Mouse (Mus musculus) hindbrain, postnatal 0 days (tissue): ENCODE results near the gene Ntrk3. TPM values are rescaled to one million over a fixed set of nuclear protein-coding genes. Genes with fewer than 3 reads are reported as not detected.
A peak's percentile ranks its signal among the peaks of the same experiment; 100 is the strongest.

Experiments used
- ATAC-seq: fragments of 200-750 bp; cut with Nextera tagmentation; 2 replicates; pipeline ENCODE4 v1.8.0; 2017; ENCODE audit warnings: mild to moderate bottlenecking, moderate TSS enrichment, moderate library complexity
- DNase-seq: peaks from one replicate; pipeline ENCODE4 v3.0.0-alpha.2; 2015; ENCODE audit warnings: low spot score
- H3K27ac ChIP-seq: fragments of 300-500 bp; sonication (generic); 2 replicates; pipeline ENCODE4 v1.5.1; 2014; ENCODE audit warnings: mild to moderate bottlenecking
- H3K27me3 ChIP-seq: fragments of 300-500 bp; sonication (generic); 2 replicates; pipeline ENCODE4 v1.6.1; 2014; ENCODE audit warnings: low read length, mixed read lengths; ENCODE audit not compliant: insufficient read depth
- H3K36me3 ChIP-seq: fragments of 300-500 bp; sonication (generic); 2 replicates; pipeline ENCODE4 v1.6.1; 2014; ENCODE audit warnings: low read length, mixed read lengths; ENCODE audit not compliant: insufficient read depth
- H3K4me1 ChIP-seq: fragments of 300-500 bp; sonication (generic); 2 replicates; pipeline ENCODE4 v1.6.1; 2014; ENCODE audit warnings: antibody characterized with exemption, low read length, mixed read lengths; ENCODE audit not compliant: insufficient read depth
- H3K4me2 ChIP-seq: fragments of 300-500 bp; sonication (generic); 2 replicates; pipeline ENCODE4 v1.6.1; 2014; ENCODE audit warnings: low read depth, mild to moderate bottlenecking, low read length, moderate library complexity, mixed read lengths
- H3K4me3 ChIP-seq: fragments of 300-500 bp; sonication (generic); 2 replicates; pipeline ENCODE4 v1.5.1; 2014; ENCODE audit warnings: low read length
- H3K9ac ChIP-seq: fragments of 300-500 bp; sonication (generic); replicated peaks from 2 replicates; pipeline ENCODE4 v1.6.1; 2014; ENCODE audit warnings: mild to moderate bottlenecking, low read length, moderate library complexity, mixed read lengths
- H3K9me3 ChIP-seq: fragments of 300-500 bp; sonication (generic); 2 replicates; pipeline ENCODE4 v1.6.1; 2016; ENCODE audit warnings: low read length, mixed read lengths
- CTCF ChIP-seq: IDR thresholded peaks from 2 replicates; pipeline ENCODE4 v1.5.1; 2016; ENCODE audit warnings: antibody characterized with exemption, control low read depth, low read depth
- WGBS: fragments of 180-500 bp; shearing (Covaris S2); extraction: QIAGEN DNeasy Blood & Tissue Kit; methylation state at CpG from one replicate; pipeline ENCODE4 v1.1.7; 2014; 5-methylcytosine and 5-hydroxymethylcytosine counted together
- polyA plus RNA-seq: library from polyadenylated mRNA; unstranded; fragments of >200 nt; fragmentation: Nextera tagmentation; extraction: Ambion mirVana; gene quantifications from 2 replicates; pipeline ENCODE4 v1.2.1, GENCODE M21; 2015
- total RNA-seq: library from RNA; depleted of rRNA; stranded (reverse); fragments of >200 nt; gene quantifications from 2 replicates; pipeline ENCODE4 v1.2.3, GENCODE M21; 2014

Ntrk3 gene
- total and polyA plus RNA-seq, 2 experiments from 2014 or later = 23.5 to 90.8 TPM

DNA sequence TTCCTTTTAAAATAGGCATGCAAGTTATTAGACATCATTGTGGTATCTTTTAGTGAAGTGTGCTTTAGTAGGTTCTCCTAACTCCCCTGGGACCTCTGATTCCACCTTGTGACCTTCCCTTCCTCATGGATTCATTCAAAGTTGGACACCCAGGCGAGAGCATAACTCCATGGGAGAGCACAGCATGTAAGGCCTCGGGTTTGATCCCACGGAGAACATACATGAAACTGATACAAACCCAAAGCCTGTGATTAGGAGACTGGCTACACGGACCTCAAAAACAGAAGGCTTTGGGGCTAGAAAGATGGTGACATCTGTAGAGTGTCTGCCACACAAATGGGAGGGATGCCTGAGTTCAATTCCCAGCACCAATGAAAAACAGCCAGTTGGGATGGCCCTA is 15.1 kb upstream of the Ntrk3 start:
- Histone ChIP-seq H3K27me3 (no peaks in the 10 kb centered on the region), H3K27ac (no peak overlapping the region), H3K4me2 (no peak overlapping the region), H3K9me3 (no peaks in the 10 kb centered on the region), H3K36me3 (no peaks in the 10 kb centered on the region), H3K4me1 (no peaks in the 10 kb centered on the region), H3K4me3 (no peak overlapping the region), H3K9ac (no peak overlapping the region)
- ATAC-seq (no peak), DNase-seq (no peak)
- no peak for TF ChIP-seq CTCF
- WGBS = 89% methylated on average over 4 of the region's 4 CpGs

DNA sequence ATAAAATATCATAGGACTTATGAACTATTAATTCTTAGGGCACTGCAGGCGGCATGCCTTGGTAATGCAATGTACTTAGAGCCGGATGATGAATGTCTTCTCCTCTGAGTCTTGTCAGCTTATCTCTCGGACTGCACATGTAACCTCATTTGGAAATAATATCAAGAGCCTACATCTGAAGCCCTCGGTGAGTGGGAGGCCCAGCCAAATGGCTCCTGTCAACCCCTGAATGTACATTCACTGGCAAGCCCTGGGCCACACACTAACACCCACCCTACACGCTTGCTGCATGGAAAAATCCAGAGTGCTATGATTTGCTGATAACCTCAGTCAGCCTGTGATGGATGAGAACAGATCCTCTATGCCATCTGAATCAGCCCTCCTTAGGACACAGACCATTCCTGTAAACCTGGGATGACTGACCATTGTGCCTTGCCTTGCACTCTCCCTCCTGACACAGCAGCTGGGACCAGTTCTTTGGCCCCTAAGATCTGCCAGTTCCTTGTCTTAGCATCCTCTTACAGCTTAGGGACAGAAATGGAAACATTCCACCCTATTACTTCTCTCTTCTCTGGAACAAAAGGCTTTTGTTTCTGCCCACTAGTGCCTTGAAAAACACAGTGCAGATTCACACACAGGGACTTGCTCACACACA is 6.0 kb upstream of the Ntrk3 start:
- DNase-seq = peak; percentile 15

DNA sequence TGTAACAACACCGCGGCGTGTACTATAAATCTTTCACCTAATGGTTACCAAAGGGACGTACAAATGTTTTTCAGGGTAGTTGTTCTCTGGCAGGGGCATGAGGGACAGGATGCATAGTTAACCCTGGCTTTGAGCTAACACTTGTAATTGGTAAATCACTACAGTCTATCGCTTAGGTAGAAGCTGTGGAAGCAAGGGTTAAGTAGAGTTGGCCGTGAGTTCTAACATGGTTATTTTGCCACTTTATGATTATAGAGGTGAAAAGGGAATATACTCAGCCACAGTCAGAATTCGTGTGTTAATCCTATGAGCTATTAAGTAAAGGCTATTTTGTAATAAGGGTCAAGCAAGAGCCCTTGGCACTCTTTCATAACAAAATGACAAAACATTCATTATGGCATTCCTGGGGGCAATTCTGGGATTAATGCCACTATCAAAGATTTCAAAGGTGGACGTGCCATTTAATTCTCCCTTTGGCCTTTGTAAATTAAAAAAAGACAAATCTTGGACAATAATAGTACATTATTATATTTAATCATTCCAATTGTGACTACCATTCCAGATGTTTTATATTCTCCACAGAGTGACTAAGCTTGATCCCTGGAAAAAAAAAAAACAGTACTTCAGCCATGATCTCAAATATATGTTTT is 1.7 kb upstream of the Ntrk3 start:
- DNase-seq = no peak
- 80% methylated on average over 8 of the region's 8 CpGs for WGBS
- TF ChIP-seq CTCF = no peak
- no peak overlapping the region for H3K4me3 ChIP-seq
- no peaks in the 10 kb centered on the region for H3K27me3 ChIP-seq
- H3K4me1 ChIP-seq = no peaks in the 10 kb centered on the region
- H3K27ac ChIP-seq = no peak overlapping the region
- H3K9ac ChIP-seq = no peak overlapping the region
- no peaks in the 10 kb centered on the region for H3K36me3 ChIP-seq
- no peak for ATAC-seq
- no peaks in the 10 kb centered on the region for H3K9me3 ChIP-seq
- no peak overlapping the region for H3K4me2 ChIP-seq

More for the DNA sequence above, 6.0 kb upstream of the Ntrk3 start:
- ATAC-seq = no peak
- no peak for TF ChIP-seq CTCF
- Histone ChIP-seq H3K9me3 (no peaks in the 10 kb centered on the region), H3K4me3 (no peak overlapping the region), H3K27ac (no peak overlapping the region), H3K4me1 (no peaks in the 10 kb centered on the region), H3K36me3 (no peaks in the 10 kb centered on the region), H3K27me3 (no peaks in the 10 kb centered on the region), H3K9ac (no peak overlapping the region), H3K4me2 (no peak overlapping the region)
- 73% methylated on average over 5 of the region's 5 CpGs for WGBS

DNA sequence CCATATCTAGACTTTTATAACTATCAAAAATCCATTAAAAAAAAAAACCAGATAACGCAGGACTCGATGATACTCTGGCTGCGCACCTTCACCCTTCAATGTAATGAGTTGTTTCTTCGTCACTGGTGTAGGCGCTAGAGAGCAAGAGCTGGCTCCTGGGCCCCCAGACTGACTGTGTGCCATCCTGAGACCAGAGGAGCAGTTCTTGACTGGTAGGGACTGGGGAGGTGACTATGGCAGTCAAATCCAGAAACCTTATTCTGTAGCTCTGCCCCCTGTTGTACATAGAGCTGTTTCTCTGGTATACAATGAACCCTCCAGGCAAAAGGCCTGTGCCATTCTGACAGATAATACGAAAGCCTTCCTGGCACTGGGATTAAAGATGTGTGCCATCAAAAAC is 616 bp downstream of the Ntrk3 start:
- Histone ChIP-seq H3K4me3 (no peak overlapping the region), H3K4me2 (no peak overlapping the region), H3K36me3 (no peaks in the 10 kb centered on the region), H3K27me3 (no peaks in the 10 kb centered on the region), H3K9ac (no peak overlapping the region), H3K4me1 (no peaks in the 10 kb centered on the region), H3K27ac (no peak overlapping the region), H3K9me3 (no peaks in the 10 kb centered on the region)
- ATAC-seq (no peak), DNase-seq (no peak)
- 95% methylated on average over 6 of the region's 6 CpGs for WGBS
- TF ChIP-seq CTCF = no peak

DNA sequence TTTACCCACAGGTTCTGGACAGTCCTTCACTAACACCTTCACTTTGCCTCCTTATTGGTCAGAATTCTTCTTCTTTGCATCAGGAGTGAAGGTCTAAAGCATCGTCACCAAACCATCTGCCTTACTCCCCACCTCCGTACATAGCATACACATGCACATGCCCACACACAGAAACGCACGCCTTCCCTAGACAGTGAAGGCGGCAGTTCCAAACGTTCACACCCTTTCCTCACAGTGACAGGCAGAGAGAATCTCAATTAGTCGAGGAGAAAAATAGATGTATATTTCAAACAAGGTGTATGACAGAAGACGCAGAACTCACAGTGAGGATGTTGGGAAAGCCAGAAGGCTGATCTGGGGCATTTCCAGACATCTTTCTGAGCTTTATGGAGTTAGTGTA is 6.4 kb downstream of the Ntrk3 start:
- Histone ChIP-seq H3K9me3 (no peaks in the 10 kb centered on the region), H3K27me3 (no peaks in the 10 kb centered on the region), H3K4me3 (no peak overlapping the region), H3K4me2 (no peak overlapping the region), H3K4me1 (no peaks in the 10 kb centered on the region), H3K36me3 (no peaks in the 10 kb centered on the region), H3K27ac (no peak overlapping the region), H3K9ac (no peak overlapping the region)
- no peak for TF ChIP-seq CTCF
- 80% methylated on average over 8 of the region's 8 CpGs for WGBS
- ATAC-seq (no peak), DNase-seq (no peak)

DNA sequence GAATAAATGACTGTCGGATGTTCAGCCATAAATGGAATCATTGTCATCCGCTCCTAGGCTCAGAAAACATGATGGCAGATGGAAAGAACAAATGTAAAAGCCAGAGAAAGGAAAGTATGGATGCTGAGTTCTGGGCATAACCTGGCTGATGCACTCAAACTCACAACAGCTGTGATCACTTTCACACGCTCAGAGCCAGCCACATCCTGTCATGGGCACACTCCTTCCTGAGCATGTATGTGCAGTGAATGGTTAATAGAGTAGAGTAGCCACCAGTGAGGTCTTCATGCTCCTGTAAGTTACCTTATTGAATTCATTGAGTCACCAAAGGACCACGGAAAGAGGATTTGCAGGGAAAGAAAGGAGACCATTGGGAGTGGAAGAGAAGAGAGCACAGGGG is 13.2 kb downstream of the Ntrk3 start:
- Histone ChIP-seq H3K9ac (no peak overlapping the region), H3K4me2 (no peak overlapping the region), H3K27me3 (no peaks in the 10 kb centered on the region), H3K4me1 (no peaks in the 10 kb centered on the region), H3K27ac (no peak overlapping the region), H3K4me3 (no peak overlapping the region), H3K36me3 (no peaks in the 10 kb centered on the region), H3K9me3 (no peaks in the 10 kb centered on the region)
- ATAC-seq (0 out of 2 replicates have a peak, but pooled peaks have one; percentile 43), DNase-seq (no peak)
- TF ChIP-seq CTCF = no peak
- 44% methylated on average over 4 of the region's 4 CpGs for WGBS

DNA sequence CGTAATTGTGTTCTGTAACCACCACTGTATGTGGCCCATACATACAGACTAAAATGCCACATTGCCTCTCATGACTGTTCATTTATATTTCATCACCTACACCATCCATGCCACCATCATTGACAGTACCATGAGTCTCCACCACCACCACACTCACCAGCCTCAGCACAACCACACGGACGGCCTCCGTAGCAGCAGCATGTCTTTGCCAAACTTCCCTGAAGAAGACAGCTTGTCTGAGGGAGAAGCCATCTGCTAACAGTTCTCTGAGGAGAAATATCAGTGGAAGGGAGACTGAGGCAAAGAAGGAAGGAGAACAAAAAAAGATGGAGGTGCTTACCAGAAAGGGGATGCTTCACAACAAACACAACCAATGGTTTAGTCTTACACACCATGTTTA is 15.8 kb downstream of the Ntrk3 start:
- TF ChIP-seq CTCF = no peak
- DNase-seq = no peak
- no peaks in the 10 kb centered on the region for H3K9me3 ChIP-seq
- H3K27me3 ChIP-seq = no peaks in the 10 kb centered on the region
- H3K4me2 ChIP-seq = no peak overlapping the region
- H3K4me1 ChIP-seq = no peaks in the 10 kb centered on the region
- H3K36me3 ChIP-seq = no peaks in the 10 kb centered on the region
- no peak overlapping the region for H3K4me3 ChIP-seq
- H3K9ac ChIP-seq = no peak overlapping the region
- no peak overlapping the region for H3K27ac ChIP-seq
- no peak for ATAC-seq
- 89% methylated on average over 4 of the region's 4 CpGs for WGBS
